Mouse (Mus musculus) 3T3-L1 (cell line): ENCODE data around the gene Piezo1.

Experiments
- DNase-seq: peaks from one replicate; pipeline ENCODE4 v3.0.0-alpha.2; 2015; ENCODE audit warnings: low read depth, low spot score

Gene Piezo1

DNA sequence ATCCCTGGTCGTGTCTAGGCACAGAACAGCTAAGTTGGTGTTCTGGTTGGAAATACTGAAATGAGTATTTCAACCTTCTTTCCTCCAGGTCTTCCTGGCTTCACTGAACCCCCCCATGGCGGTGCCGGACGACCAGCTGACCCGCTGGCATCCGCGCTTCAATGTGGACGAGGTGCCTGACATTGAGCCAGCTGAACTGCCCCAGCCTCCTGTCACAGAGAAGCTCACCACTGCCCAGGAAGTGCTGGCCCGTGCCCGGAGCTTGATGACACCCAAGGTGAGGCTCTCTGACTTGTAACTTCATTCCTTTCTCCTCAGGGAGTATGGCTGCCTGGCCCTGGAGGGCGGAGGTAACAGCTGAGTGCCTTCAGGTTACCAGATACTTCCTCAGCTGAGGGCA lies 20.0 kb upstream of the Piezo1 start:
- DNase-seq, result no peak

DNA sequence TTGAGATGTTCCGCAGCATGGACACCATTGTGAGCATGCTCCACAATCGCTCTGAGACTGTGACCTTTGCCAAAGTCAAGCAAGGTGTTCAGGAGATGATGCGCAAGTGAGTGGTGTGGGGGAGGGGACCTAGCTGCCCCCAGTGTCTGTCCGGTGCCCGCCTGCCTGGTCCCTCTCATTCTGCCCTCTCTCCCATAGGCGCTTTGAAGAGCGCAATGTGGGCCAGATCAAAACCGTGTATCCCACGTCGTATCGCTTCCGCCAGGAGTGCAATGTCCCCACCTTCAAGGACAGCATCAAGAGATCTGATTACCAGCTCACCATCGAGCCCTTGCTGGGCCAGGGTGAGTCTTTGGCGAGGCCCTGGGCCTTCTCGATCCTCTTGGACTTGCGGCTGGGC lies 18.9 kb upstream of the Piezo1 start:
- DNase-seq, result no peak

DNA sequence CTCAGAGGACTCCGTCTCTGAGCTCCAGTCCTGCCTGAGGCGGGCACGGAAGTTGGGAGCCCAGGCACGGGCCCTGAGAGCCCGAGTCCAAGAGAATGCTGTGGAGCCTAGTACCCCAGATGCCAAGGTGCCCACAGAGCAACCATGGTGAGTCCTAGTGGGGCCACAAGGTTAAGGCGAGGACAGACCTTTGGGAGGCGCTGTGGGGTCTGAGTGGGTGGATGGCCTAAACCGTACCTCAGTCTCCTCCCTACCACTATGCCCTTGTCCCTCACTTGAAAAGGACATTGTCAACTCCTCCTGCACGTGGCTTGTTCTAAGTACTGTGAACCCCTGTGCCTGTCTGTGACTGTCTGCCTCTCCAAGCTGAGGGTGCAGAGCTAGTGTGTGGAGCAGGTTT lies 18.2 kb upstream of the Piezo1 start:
- no peak for DNase-seq

DNA sequence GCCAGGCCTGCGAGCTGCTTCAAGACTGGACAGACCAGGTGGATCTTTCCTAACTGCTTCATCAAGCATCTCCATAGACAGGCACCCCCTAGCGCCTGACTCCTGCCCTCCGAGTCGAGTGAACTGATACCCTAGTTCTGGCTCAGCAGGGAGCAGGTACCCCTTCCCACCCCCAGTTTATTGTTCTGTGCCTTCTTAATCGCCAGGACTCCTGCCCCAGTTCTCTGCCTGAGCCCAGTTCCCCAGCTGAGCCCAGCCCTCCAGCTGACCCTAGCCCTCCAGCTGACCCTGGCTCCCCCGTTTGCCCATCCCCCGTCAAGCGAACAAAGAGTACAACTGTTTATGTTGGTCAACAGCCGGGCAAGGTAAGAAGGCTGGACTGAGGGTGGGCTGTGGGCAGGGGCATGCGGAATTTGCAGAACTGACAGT lies 17.8 kb upstream of the Piezo1 start:
- peak; percentile 62 for DNase-seq

DNA sequence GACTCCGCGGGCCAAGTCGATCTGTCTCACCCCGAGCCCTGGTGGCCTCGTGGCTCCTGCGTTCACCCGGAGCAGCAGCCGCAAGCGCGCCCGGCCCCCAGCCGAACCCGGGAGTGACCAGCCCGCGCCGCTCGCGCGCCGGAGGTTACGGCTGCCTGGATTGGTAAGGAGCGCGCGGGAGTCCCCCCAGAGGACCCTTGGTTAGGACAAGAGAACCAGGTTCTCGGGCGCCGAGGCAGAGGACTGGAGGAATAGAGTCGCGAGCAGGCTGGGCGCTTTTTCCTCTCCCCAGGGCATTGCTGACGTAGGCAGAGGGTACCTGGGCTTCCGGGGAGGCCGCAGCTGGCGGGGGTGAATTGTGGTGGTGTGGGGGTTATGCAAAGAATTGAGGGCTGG lies 17.0 kb upstream of the Piezo1 start:
- DNase-seq, result peak; percentile 45

DNA sequence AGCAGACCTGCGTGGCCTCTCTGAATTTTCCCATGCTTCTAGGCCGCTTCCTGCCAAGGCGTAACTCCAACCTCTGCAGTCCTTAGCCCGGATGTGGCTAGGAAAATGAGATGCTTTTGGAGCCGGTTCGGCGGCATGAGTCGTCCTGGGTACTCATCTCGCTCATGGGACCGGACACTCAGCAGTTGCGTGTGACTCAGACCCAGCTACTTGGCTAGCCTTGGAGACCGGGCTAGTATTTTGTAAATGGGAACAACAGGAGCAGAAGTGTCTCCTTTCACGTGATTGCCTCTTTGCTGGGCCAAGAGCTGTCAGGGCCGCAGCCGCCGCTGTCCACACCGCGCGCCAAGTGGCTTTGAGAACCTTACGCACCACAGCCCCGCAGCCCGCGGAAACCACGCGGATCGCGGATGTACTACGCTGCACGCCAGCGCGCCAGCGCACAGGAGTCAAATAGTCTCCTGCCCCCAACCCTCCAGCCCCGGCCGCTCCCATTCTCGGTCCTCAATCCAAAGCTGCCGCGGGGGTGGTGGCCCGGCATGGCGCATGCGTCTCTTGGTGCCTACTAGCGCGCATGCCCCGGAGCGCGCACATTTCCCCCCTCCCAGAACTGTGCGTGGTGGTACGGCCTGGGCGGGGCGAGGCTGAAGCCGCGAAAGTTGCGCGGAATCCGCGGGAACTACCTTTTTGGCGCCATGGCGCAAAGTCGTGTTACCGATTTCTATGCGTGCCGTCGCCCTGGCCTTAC lies 16.4 kb upstream of the Piezo1 start, which contains the start of gene Cdt1:
TSS of gene Cdt1 (plus strand) at position 655 of the 748 bp plus-strand sequence.
- DNase-seq, result peak; percentile 97

DNA sequence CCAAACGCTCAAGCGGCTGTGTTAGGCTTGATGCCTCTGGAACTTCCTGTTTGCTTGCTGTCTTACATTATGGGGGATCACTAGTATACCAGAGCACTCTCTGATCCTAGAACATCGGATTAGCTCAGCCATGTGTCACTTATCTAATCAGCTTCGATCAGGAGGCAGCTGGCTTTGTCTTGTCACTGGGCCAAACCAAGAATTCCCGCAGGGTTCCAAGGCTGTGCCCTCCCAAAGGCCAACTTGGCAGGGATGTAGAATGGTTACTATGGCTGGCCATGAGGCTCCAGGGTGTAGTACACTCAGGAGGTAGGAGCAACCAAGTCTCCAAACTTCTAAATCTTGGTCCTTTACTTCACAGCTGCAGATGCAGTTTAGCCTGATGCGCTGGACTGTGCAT lies 15.6 kb upstream of the Piezo1 start:
- peak; percentile 78 for DNase-seq

DNA sequence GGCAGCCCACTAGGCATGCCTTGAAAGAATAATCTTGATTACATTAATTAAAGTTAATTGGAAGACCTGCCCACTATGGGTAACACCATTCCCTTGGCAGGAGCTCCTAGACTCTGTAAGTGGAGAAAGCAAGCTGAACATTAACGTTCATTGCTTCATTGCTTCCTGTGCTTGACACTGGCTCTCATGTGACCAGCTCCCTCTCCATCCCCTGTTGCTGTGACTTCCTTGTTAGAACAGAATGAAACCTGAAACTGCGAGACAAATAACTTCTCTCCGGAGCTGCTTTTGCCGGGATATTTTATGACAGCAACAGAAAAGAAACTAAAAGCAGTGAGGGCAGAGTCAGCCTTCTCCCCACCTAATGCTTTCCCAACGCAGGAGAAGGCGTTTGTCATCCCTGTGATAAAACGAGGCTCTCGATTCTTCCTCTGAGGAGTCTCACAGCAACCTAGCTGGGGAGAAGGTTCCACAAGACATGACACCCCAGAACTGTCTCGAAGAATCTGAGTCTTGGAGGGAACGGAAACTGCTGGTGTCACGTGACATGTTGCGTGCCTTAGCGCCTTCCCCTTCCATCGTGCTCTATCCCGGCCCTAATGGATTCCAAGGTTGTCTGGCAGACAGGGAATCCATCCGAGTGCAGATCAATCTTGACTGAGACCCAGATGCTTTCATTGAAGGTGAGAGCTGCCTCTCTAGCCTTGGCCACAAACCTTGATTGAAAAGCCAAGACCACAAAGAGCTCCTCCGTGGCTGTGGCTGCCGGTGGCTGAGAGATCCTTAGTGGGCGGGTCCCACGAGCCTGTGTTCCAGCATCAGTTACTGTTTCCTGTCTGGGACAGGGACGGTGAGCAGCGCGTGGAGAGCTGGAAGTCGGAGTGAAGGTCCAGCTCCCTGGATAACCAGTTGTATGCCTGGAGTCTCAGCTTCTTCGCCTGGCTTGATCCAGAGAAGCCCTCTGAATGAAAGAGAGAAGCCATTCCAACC lies 13.5 kb upstream of the Piezo1 start:
- no peak for DNase-seq

DNA sequence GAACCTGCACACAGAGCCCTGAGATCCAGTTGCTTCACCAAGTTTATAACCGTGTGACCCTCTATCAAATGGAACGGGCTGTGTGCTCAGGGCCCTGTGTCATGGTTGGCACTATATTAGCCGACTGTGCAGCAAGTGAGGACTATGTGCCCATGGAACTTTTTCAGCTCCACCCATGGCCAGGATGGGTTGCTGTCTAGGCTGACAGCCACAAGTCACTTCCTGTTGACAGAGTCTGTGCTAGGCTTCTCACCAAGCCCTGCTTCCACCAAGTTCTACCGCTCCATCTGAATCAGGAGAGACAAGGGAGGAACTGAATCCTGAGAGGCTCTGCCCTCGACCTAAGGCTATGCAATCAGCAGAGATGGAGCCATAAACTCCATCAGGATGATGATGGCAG lies 10.1 kb upstream of the Piezo1 start:
- DNase-seq, result no peak

DNA sequence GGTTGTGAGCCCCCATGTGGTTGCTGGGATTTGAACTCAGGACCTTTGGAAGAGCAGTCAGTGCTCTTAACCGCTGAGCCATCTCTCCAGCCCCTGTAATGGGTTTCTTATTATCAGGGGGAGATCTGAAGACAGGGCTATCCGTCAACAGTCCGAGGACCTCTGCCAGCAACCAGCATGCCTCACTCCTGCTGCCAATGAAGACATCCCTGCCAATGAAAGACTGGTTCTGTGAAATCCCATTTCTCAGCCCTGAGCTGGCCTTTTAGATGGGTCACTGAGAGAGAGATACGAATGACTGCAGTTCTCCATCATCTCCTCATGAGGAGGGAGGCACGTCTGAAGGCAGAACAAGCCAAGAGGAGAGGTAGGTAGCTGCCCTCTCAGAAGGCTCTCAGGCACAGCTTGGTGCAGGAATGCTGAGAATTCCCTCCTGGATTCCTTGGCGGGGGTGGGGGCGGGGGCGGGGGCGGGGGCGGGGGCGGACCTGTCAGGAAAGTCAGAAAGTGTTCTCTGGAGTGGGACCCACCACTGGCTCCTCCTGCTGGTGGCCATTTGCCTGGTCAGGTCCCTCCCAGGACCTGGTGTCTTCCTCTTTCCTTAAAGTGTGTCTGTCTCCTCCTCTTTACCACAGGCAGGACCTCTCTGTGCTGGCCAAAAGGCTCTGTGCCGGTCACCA lies 7.7 kb upstream of the Piezo1 start:
- DNase-seq, result peak; percentile 76

DNA sequence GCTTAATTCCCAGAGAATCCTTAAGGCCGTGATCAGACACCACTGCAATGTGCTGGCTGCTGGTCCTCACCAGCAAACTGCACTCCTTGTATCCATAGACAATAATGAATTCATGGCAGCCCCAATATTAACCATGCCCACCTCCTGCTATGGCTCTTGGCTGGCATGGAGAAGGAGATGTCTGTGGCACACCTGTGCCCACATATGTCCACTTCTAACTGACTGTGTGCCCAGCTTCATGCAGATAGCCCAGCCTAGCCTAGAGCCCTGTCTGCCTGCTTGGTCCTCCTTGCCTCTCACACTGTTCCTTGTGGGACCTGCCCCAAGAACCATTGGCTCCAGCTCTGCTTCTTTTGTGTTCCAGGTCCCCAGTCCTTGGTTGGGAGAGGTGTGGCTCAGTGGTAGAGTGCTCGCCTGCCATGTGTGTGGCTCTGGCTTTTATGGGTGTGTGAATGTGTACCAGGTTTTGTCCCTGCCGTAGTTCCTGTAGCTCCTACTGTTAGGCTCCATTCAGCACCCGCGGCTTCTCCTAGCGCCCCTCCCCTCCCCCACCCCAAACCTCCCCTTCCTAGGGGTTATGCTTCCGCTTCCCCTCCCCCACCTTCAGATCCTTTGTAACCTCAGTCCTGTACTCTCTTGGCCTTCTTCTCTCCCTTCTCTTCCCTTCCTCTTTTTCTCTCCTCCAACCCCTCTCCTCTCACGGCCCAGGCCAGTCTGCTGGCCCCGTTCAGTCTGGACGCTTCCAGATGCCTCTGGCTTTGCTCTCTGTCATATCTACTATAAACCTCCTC lies 6.3 kb upstream of the Piezo1 start:
- peak; percentile 42 for DNase-seq

DNA sequence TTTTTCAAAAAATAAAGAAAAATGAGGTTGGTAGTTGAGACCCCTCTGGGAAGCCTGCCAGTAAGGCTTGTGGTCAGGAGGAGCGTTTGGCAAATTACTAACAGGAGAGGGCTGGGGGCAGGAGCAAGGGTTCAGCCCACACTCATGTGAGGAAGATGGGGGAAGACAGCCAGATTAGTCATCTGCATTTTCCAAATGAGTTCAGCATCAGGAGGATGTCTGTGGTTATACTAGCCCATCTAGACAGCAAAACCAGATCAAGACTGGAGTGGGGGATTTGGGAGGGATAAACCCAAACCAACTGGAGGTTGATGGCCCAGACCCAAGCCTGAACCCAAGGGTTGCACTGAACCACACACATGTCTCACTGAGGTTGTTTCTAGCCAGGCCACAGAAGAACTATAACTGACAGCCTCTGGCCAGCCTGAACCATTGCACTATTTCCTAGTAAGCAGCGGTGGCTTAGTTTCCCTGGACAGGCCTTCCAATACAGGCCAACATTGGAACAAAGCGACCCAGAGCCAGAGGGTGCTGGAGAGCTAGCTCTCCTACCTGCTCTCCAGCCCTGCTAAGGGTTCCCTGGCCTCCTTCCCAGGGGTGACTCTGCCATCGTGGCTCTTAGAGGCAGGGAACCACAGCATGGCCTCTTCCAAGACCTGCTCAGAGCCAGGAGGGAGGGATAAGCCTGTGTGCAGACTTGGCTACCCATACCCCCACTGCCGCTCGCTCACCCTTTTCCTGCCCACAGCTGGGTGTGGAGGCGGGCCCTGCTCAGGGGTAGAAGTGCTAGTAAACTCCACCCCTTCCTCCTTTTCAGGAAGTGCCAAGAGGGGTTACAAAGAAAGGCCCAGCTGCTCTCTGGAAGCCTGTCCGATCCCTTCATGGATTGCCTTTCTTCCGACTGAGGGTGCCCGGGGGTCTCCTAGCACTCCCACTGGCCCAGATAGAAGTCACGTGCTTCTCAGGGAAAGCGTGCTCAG lies 5.2 kb upstream of the Piezo1 start:
- DNase-seq, result peak; percentile 98

DNA sequence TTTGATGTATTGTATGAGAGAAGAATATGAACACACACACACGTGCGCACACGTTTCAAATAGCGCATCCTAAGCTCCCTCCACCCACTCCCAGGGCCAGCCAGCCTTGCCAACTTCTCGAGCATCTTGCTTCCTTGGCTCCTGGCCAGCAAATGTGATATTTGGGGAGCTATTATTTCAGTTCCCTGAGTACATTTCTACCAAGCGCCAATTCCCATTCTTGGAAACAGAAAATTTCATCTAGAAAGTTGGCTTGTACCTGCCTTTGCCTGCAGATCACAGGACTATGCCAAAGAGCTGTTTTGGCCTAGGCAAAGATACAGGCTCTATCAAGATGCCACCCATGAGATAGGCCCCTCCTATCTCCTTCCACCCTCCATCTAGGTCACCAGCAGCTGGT lies 3.7 kb upstream of the Piezo1 start:
- DNase-seq, result no peak

DNA sequence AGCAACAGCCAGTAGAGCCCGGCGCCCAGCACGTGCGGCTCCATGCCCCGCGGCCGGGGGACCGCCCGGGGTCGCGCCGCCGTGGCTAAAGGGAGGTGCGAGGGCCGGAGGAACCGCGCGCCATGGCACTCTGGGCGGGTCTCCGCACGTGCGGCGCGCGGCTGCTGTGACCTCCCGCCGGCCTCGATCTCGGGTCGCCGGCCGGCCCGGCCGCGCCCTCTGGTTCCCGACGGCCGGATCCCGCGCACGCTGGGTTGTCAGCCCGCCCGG lies 199 bp downstream of the Piezo1 start:
- DNase-seq, result no peak

DNA sequence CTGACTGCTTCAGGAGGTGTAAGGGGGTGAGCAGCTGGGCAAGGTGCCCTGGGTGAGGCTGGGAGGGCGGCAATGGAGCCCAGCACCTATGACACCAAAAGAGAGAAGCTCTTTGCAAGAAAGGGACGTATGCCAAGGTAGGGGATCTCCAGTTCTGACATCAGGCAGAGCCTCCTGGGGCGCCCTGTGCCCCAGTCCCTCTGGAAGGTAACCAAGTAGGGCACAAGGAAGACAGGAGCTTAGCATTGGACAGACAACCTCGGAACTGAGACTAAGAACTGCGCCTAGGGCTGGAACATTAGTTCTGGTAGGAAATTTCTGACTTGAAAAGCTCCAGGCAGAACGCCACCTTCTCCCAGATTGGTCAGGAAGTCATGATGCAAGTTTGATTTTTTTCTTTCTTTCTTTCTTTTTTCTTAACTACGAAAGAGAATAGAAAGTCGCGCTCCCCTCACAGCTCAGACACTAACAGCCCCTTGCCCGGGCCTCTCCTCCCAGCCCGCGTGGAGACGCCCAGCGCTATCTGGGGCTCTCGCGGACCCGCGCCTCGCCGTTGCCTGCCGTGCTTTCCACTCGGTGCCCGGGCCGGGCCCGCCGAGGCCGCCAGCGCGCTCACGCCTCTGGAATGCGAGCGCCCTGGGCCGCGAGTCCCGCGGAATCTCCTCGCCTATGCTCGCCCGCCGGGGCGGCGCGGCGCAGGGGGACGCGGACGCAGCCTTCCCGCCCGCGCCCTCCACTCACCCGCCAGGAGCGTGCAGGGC lies 715 bp downstream of the Piezo1 start:
- DNase-seq, result peak; percentile 63

DNA sequence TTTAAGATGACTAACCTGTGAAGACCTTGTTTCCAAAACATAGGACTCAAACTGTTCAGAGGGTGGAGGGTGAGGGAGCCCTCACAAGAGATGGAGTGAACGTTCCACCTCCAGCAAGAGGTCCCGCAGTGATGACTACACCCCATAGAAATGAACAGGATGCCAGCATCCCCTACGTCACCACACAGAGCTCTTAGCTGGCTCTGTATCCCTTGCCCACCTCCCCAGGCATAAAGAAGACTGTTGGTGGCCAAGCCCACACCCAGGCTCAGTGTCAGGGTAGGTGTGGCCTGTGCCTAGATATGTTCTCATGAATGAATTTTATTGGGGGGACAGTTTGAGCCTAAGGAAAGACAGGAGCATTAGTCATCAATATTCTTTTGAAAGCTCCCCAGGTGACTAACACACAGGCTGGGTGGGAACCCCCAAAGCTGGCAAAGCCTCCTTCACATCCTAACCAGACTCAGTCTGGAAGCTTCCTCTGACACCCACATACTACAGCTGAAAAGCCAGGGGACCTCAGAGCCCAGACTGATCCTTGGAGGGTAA lies 2.2 kb downstream of the Piezo1 start:
- DNase-seq, result peak; percentile 86

DNA sequence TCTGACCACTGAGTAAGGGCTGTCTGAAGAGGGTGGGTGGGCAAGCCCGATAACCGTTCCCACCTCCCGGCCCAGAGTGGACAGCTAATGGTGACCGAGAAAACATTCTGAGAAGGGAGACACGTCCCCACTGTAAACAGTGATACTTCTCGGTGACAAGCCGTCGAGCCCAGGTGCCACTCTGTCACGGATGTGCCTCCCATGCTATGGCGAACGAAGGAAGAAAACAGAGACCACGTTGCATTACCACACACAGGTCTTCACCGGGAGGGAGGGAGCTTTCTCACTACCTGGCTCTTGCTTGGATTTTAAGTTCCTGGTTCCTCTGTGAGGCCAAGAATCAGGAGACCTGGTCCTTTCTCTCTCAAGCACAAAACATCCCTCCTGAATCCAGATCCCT lies 2.8 kb downstream of the Piezo1 start:
- no peak for DNase-seq

DNA sequence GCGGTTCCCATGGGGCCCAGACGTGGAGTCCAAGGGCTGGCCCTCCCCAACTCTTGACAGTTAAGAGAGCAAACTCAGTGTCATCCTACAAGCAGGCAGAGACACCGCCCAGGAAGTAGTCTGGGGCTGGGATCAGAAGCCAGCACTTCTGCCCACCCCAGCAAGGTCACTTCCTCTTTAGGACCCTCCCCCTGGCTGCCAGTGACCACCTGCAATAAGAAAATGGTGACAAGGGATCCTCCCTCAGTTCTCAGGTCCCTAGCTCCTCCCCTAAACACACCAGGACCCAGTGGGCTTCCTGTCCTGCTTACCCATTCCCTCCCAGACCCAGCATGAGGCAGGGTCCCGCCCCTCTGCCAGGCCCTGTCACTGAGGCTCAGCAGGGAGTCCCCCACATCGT lies 3.3 kb downstream of the Piezo1 start:
- DNase-seq, result no peak

DNA sequence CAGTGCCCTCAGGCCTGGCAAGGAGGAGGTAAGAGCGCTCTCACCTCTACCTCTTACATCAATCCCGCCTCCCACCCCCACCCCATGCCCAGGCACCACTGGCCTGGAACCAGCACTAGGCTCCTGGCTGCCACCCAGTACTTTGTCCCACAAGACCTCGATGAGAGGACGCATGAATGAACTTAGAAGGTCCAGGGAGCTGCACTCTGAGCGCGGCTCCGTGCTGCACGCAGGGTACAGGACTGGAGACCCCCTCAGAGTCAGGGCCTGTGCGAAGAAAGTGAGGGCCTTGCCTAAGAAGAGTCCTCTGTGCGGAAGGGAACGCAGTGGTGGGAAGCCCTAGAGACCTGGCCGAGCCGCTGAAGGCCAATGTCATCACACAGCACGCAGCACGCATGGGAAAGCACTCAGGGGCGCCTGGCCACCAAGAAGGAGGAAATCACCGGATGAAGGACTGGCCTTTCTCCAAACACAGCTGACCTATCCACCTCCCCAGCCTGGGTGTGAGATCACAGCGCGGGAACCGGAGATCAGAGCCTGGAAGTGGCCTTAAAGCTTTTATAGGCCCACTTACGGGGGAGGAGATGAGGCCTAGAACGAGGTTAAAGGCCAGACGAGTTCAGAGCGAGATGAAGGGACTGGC lies 4.2 kb downstream of the Piezo1 start:
- no peak for DNase-seq
